Mouse (Mus musculus) heart, embryonic 12.5 days (tissue): ENCODE measurements at regions not wholly inside any gene's neighbourhood (a gene's known extent, or its start where the extent isn't known, plus 50 kb on each side); places are given as distances from the start of the nearest gene placed in this dataset.

ENCODE experiments used
- ATAC-seq: fragments of 200-750 bp; cut with Nextera tagmentation; 2 replicates; pipeline ENCODE4 v1.8.0; 2017; ENCODE audit warnings: moderate TSS enrichment, moderate library complexity; ENCODE audit not compliant: insufficient number of reproducible peaks, low FRiP score
- H3K27ac ChIP-seq: fragments of 300-500 bp; sonication (generic); 2 replicates; pipeline ENCODE4 v1.5.1; 2016; ENCODE audit warnings: mild to moderate bottlenecking, moderate library complexity; ENCODE audit not compliant: poor library complexity, severe bottlenecking
- H3K27me3 ChIP-seq: fragments of 300-500 bp; sonication (generic); replicated peaks from 2 replicates; pipeline ENCODE4 v1.6.1; 2016; ENCODE audit warnings: mild to moderate bottlenecking, moderate library complexity
- H3K36me3 ChIP-seq: fragments of 300-500 bp; sonication (generic); 2 replicates; pipeline ENCODE4 v1.6.1; 2016; ENCODE audit warnings: mild to moderate bottlenecking, moderate library complexity
- H3K4me1 ChIP-seq: fragments of 300-500 bp; sonication (generic); replicated peaks from 2 replicates; pipeline ENCODE4 v1.6.1; 2016; ENCODE audit warnings: mild to moderate bottlenecking
- H3K4me2 ChIP-seq: fragments of 300-500 bp; sonication (generic); 2 replicates; pipeline ENCODE4 v1.6.1; 2016; ENCODE audit warnings: mild to moderate bottlenecking, moderate library complexity
- H3K4me3 ChIP-seq: fragments of 300-500 bp; sonication (generic); 2 replicates; pipeline ENCODE4 v1.5.1; 2016; ENCODE audit warnings: mild to moderate bottlenecking
- H3K9ac ChIP-seq: fragments of 300-500 bp; sonication (generic); 2 replicates; pipeline ENCODE4 v1.6.1; 2016; ENCODE audit warnings: mild to moderate bottlenecking, moderate library complexity
- H3K9me3 ChIP-seq: fragments of 300-500 bp; sonication (generic); replicated peaks from 2 replicates; pipeline ENCODE4 v1.6.1; 2016; ENCODE audit warnings: mild to moderate bottlenecking, moderate library complexity
- WGBS: fragments of 180-500 bp; shearing (Covaris S2); methylation state at CpG from one replicate; pipeline ENCODE4 v1.1.7; 2016; 5-methylcytosine and 5-hydroxymethylcytosine counted together

DNA sequence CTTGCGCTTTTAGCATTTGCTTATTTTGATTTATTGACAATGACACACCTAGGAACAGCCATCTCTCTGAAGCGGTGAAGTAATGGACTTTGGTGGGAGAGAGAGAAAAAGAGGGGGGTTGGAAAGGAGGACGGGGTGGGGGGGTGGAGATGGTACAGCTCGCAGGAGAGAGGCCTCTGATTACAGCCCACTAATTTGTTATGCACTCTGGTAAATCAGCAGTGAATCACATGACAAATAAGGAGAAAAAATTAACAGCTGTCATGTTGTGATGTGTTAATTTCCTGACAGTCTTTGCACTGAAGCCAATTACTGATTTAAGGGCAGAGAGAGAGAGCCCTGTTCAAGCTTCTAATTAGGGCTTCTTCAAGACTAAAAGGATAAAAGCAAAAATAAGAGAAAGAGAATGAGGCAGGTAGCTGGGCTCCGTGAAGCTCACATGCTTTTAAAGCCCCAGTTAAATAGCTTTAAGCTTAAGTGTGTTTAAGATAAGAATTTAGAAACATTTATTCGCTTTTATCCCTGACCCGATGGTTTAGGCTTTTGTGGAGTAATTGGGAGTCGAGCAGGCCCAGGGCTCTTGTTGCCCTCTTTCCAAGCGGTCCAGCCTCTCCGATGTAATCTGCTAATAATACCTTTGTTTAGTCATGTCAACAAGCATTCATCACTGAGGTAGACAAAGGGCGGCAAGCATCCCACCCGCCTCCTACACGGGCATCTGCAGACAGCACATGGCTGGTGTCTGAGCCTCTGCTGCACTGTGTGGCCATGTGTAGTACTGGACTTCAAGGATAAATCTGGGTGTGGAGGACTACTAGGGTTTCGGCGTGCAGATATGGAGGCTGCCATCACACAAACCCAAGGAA lies 193.7 kb upstream of the Tshz3 start:
- Histone ChIP-seq H3K27me3 (peaks cover 14% of the 10 kb centered on the region), H3K36me3 (no peaks in the 10 kb centered on the region), H3K4me2 (no peak overlapping the region), H3K4me3 (no peak overlapping the region), H3K9ac (no peak overlapping the region), H3K27ac (no peak overlapping the region), H3K9me3 (no peaks in the 10 kb centered on the region), H3K4me1 (peaks cover 13% of the 10 kb centered on the region)
- WGBS, result 68% methylated on average over 15 of the region's 15 CpGs
- ATAC-seq, result no peak

DNA sequence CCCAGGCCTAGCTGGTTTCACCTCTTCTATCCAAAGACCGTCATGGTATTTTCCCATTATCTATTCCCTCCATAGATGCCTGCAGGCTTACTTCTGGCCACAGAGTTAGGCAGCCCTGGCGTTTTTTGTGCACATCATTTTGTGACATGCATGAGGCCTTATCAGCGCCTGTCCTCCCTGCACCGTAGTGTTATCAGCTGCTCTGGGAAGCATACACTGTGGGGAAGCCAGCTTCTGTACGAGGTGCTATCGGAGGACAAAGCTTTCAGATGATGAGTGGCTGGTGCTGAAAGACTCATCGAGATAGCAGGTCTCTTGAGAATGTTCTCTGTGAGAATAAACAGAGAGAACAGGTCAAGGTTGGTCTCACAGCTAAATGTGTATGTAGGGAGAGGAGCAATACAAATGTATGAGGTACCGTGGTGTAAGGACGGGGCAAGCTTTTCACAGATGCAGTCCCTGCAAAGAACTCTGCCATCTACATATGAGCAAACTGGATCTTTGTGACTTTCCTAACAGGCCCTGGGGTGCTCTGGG lies 190.0 kb upstream of the Tshz3 start:
- H3K27me3 ChIP-seq, result peaks cover 7% of the 10 kb centered on the region
- no peaks in the 10 kb centered on the region for H3K9me3 ChIP-seq
- H3K9ac ChIP-seq, result no peak overlapping the region
- 9% methylated on average over 9 of the region's 9 CpGs for WGBS
- H3K4me3 ChIP-seq, result no peak overlapping the region
- peak; percentile 73 for ATAC-seq
- H3K4me2 ChIP-seq, result peak overlapping the region; percentile 10; the same call in 1 of the 2 replicates
- no peaks in the 10 kb centered on the region for H3K36me3 ChIP-seq
- H3K4me1 ChIP-seq, result peaks cover 13% of the 10 kb centered on the region
- H3K27ac ChIP-seq, result no peak overlapping the region

DNA sequence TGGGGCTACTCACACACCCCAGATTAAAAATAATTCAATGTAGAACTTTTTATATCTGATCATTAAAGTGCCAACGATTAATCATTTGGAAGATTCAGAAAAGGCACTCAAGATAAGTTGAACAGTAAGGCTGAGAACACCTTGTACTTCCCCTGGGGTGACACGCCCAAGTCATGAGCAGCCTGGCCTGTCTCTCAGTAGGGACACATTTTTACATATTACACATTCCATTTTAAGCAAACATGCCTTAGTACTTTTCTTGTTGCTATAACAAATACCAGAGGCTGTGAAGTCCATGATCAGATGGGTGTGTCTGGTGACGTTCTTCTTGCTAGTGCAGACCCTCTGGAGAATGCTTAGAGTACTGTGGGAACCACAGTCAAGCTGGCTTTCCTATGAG lies 184.2 kb upstream of the Tshz3 start:
- H3K4me1 ChIP-seq, result no peaks in the 10 kb centered on the region; the same call in 1 of the 2 replicates
- H3K27me3 ChIP-seq, result peaks cover 14% of the 10 kb centered on the region; the same call in 1 of the 2 replicates
- 84% methylated on average over 3 of the region's 3 CpGs for WGBS
- H3K4me3 ChIP-seq, result no peak overlapping the region
- H3K9me3 ChIP-seq, result no peaks in the 10 kb centered on the region
- H3K4me2 ChIP-seq, result no peak overlapping the region
- no peak overlapping the region for H3K9ac ChIP-seq
- ATAC-seq, result no peak
- no peak overlapping the region for H3K27ac ChIP-seq
- H3K36me3 ChIP-seq, result no peaks in the 10 kb centered on the region

DNA sequence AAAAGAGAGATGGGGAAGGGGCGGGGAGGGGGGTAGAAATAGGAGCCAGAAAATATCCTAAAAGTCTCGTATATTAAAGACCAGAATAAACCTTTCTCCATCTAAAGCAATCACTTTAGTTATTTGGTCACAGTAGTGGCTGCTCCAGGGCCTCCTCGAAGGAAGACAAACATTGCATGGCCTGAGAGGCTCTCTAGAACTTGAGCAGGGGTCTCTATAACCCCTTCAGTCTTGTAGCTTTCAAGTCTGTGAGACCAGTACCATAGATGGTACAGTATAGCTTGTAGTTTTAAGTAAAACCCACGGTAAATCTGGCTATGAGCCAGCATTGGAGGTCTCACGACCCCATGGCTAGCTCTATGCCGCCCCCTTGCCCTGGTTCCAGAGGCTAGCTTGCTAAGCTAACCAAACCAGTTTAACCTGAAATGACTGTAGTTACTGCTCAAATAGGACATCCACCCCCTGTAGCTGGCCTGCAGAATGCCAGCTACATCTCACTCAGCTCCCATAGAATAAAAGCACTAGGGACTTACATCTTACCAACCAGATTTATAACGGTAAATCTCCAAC lies 181.7 kb upstream of the Tshz3 start:
- H3K27me3 ChIP-seq, result peaks cover 14% of the 10 kb centered on the region; the same call in 1 of the 2 replicates
- no peaks in the 10 kb centered on the region for H3K4me1 ChIP-seq
- no peak overlapping the region for H3K4me3 ChIP-seq
- 59% methylated on average over 7 of the region's 7 CpGs for whole genome bisulfite sequencing
- H3K36me3 ChIP-seq, result no peaks in the 10 kb centered on the region
- H3K27ac ChIP-seq, result no peak overlapping the region
- no peak for ATAC-seq
- H3K9ac ChIP-seq, result no peak overlapping the region
- no peaks in the 10 kb centered on the region for H3K9me3 ChIP-seq
- H3K4me2 ChIP-seq, result no peak overlapping the region

DNA sequence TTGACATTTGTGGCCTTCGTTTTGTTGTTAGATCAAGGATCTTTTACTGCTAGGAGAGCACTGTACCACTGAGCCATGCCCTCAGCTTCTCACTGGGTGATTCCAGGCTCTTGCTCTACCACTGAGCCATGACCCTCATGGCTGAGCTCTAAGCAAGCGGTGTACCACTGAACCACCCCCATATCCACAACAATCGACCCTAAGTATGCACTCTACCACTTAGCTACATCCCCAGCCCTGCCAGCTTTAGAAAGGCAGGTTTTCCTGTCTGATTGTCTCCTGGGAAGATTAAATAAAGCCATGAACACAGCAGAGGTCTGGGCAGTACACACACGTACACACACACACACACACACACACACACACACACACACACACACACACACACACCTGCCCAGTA lies 178.9 kb upstream of the Tshz3 start:
- Histone ChIP-seq H3K9ac (no peak overlapping the region), H3K4me1 (no peaks in the 10 kb centered on the region)
- WGBS, result 73% methylated on average over 4 of the region's 4 CpGs

DNA sequence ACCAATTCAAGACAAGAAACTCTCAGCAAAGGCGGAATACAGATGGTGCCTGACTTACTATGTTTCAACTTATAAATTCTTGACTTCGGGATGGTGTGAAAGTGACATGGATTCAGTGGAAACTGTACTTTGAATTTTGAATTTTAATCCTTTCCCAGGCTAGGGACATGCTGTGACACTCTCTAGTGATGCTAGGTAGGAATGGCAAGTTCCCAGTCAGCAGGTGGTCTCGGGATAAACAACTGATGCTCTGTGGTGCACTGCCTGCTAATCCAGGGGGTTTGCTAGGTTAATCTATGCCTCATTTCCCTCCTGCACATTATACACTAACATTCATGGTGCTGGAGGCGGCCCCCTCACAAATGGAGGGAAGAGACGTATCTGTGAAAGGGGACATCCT lies 175.0 kb upstream of the Tshz3 start:
- Histone ChIP-seq H3K27ac (no peak overlapping the region), H3K9ac (no peak overlapping the region), H3K36me3 (no peaks in the 10 kb centered on the region), H3K9me3 (no peaks in the 10 kb centered on the region), H3K4me1 (no peaks in the 10 kb centered on the region), H3K4me2 (no peak overlapping the region), H3K27me3 (no peaks in the 10 kb centered on the region), H3K4me3 (no peak overlapping the region)
- no peak for ATAC-seq
- WGBS, result 67% methylated on average over 5 of the region's 5 CpGs

More for the DNA sequence above, 178.9 kb upstream of the Tshz3 start:
- no peak for ATAC-seq
- Histone ChIP-seq H3K4me2 (no peak overlapping the region), H3K9me3 (no peaks in the 10 kb centered on the region), H3K36me3 (no peaks in the 10 kb centered on the region), H3K27ac (no peak overlapping the region), H3K27me3 (peaks cover 14% of the 10 kb centered on the region; the same call in 1 of the 2 replicates), H3K4me3 (no peak overlapping the region)

DNA sequence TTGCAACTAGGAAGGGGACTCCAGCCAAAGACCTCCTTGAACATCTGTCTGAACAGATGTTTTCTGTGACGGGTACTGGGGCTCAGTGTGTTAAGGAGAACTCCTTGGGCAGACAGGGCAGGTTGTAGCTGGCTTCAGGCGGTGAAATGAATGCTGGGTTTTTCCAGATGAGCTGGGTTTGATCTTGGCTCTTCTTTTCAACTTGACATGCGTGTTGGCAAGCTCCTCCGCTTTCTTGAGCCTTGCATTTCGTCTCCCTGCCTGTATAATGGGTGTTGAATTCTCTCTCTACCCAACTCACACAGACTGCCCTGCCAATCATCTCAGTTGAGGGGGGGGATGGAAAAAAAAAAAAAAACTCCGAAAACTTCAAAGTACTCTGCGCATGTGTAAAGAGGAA lies 171.8 kb upstream of the Tshz3 start:
- ATAC-seq, result no peak
- 70% methylated on average over 7 of the region's 7 CpGs for WGBS
- H3K4me3 ChIP-seq, result no peak overlapping the region

DNA sequence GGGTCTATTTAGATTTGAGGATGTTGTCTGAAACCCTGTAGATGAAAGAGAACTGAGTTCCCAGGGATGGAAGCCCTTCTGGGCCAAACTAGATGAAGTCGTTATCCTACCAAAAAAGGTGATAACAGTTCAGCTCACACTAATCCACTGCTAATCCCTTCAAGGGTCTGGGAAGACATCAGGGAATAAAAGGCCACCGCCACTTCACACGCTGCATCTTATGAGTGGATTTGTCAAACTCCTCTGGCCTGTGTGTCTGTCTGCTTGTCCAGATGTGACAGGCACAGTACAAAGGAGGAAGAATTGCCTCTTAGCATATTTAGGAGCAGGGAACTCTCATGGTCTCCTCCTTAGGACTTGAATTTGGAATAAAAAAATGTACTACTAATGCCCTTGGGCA lies 171.2 kb upstream of the Tshz3 start:
- Histone ChIP-seq H3K9me3 (0 out of 2 replicates have a peak, but pooled peaks cover 2% of the 10 kb centered on the region), H3K4me3 (no peak overlapping the region), H3K27me3 (0 out of 2 replicates have a peak, but pooled peaks cover 3% of the 10 kb centered on the region), H3K4me1 (no peaks in the 10 kb centered on the region), H3K27ac (no peak overlapping the region), H3K9ac (no peak overlapping the region), H3K4me2 (no peak overlapping the region), H3K36me3 (no peaks in the 10 kb centered on the region)
- ATAC-seq, result no peak
- WGBS, result 42% methylated on average over 3 of the region's 3 CpGs

More for the DNA sequence above, 171.8 kb upstream of the Tshz3 start:
- Histone ChIP-seq H3K27me3 (0 out of 2 replicates have a peak, but pooled peaks cover 3% of the 10 kb centered on the region), H3K36me3 (no peaks in the 10 kb centered on the region), H3K4me1 (no peaks in the 10 kb centered on the region), H3K4me2 (no peak overlapping the region), H3K27ac (no peak overlapping the region), H3K9me3 (no peaks in the 10 kb centered on the region), H3K9ac (no peak overlapping the region)

DNA sequence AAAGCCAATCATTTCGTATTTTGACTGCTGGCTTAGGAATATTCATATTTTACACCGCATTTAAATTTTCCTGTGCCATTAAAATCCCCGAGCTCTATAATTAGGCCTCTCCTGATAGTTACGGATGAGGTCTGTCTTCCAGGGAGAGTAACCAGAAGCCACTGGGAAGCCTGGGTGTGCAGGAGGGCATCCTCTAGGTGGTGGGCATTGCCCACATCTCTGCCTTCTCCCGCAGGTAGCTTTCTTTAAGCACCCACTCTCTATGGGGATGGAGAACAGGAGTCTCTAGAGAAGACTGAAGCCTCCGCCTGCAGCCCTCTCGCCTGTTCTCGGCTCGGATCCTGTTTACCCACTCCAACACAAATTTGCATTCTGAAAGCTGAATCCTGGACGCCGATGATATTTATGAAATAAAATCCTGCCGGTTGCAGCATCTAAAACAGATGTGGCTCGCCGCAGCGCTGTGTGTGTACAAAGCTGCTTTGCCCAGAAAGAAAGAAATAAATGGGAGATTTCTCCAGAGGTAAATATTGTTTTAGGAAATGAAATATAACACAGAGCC lies 168.3 kb upstream of the Tshz3 start:
- no peak overlapping the region for H3K27ac ChIP-seq
- H3K9ac ChIP-seq, result no peak overlapping the region
- no peaks in the 10 kb centered on the region for H3K4me1 ChIP-seq
- no peak overlapping the region for H3K4me3 ChIP-seq
- WGBS, result 81% methylated on average over 15 of the region's 15 CpGs
- 0 out of 2 replicates have a peak, but pooled peaks cover 3% of the 10 kb centered on the region for H3K27me3 ChIP-seq
- no peaks in the 10 kb centered on the region for H3K36me3 ChIP-seq
- H3K9me3 ChIP-seq, result 0 out of 2 replicates have a peak, but pooled peaks cover 3% of the 10 kb centered on the region
- ATAC-seq, result no peak
- H3K4me2 ChIP-seq, result no peak overlapping the region

DNA sequence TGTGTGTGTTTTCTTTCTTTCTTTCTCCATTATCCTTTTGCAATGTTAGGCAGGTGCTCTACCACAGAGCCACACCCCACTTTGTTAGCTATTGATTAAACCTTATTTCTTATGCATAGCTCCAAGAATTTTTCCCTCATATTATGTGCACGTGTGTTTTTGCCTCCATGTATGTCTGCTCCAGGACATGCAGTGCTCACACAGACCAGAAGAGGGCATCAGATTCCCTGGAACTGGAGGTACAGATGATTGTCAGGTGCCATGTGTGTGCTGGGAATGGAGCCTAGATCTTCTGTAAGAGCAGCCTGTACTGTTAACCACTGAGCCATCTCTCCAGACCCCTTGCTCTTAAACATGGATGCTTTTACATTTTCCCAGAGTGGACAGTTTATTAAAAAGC lies 166.4 kb upstream of the Tshz3 start:
- 0 out of 2 replicates have a peak, but pooled peaks cover 3% of the 10 kb centered on the region for H3K9me3 ChIP-seq
- H3K4me2 ChIP-seq, result no peak overlapping the region
- H3K4me1 ChIP-seq, result no peaks in the 10 kb centered on the region
- ATAC-seq, result no peak
- H3K36me3 ChIP-seq, result no peaks in the 10 kb centered on the region
- H3K27ac ChIP-seq, result no peak overlapping the region
- no peak overlapping the region for H3K9ac ChIP-seq
- 0 out of 2 replicates have a peak, but pooled peaks cover 3% of the 10 kb centered on the region for H3K27me3 ChIP-seq
- WGBS, result 71% methylated on average over 1 of the region's 1 CpGs
- no peak overlapping the region for H3K4me3 ChIP-seq

DNA sequence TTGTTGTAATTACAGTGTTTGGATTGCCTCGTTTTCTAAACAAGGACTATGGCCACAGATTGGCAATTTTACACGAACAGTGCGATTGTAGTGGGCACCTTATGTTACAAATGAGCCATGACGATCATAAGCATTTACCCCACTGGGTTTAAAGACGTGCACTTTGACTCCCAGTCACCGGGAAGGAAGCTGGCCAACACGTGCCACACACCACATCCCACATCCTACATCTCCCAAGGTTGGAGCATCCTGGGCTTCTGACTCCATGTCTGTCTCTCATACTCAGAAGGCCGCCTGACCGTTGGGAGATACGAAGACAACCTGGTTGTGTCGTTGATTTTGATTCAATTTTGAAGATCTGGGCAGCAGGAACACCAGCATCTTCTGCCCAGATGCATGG lies 159.8 kb upstream of the Tshz3 start:
- Histone ChIP-seq H3K9me3 (no peaks in the 10 kb centered on the region), H3K36me3 (no peaks in the 10 kb centered on the region), H3K27ac (no peak overlapping the region), H3K4me3 (no peak overlapping the region), H3K27me3 (no peaks in the 10 kb centered on the region), H3K4me1 (no peaks in the 10 kb centered on the region), H3K9ac (no peak overlapping the region), H3K4me2 (no peak overlapping the region)
- WGBS, result 83% methylated on average over 11 of the region's 11 CpGs
- no peak for ATAC-seq
